Mouse (Mus musculus): ENCODE measurements around the gene Tacr1. TPM values are rescaled to one million over a fixed set of nuclear protein-coding genes. Genes with fewer than 3 reads are reported as not detected.

Gene Tacr1
- 0.06 and 0.12 TPM in 2 replicates for polyA plus RNA-seq (2012; rRNA removed)

GRCm38 (mm10) chr6:82401595-82402451, at the start of gene Tacr1:
TSS of gene Tacr1 (plus strand) at chr6:82402334.

Measured in ovary, adult 2 months (tissue).